Mouse (Mus musculus): ENCODE results near the gene Wdr86. TPM values are rescaled to one million over a fixed set of nuclear protein-coding genes. Genes with fewer than 3 reads are reported as not detected.

Gene Wdr86
- polyA plus RNA-seq, 1 experiment from 2014 or later = 6.4 TPM

DNA sequence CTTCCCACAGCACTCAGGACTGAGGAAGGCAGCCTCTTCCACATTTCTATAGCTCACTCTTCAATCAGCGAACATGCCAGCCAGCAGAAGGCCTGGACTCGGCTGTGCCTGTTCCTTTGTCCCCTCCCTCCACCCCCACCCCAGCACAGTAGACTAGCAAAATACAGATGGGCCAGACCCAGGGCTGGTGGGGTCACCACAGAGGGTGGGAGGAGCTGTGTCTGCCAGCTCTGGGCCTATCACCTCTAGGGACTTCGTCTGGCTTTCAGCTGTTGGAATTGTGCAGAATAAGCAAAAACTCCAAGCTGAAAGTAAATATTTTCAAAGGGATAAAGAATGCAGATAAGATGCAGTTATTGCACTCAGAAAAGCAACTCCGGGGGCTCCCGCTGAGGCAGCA, 5.7 kb downstream of the Wdr86 start:
- WGBS = 58% methylated on average over 5 of the region's 5 CpGs
- no peak overlapping the region for H3K9ac ChIP-seq (ENCODE audit: low read length)
- DNase-seq (ENCODE audit: low spot score) = no peak
- H3K27ac ChIP-seq (ENCODE audit: low read depth, low read length) = peak overlapping the region; percentile 39; the same call in 1 of the 2 replicates
- no peak overlapping the region for H3K4me3 ChIP-seq (ENCODE audit: low read depth, low read length)
- no peaks in the 10 kb centered on the region for H3K9me3 ChIP-seq (replicated peaks; ENCODE audit: control insufficient read depth, low read length)
- no peaks in the 10 kb centered on the region for H3K36me3 ChIP-seq (ENCODE audit: control insufficient read depth, insufficient read depth, low read length)
- peaks cover under 1% of the 10 kb centered on the region for H3K4me1 ChIP-seq (ENCODE audit: control insufficient read depth, insufficient read depth, low read length)
- H3K4me2 ChIP-seq (ENCODE audit: low read length) = no peak overlapping the region
- ATAC-seq = 0 out of 2 replicates have a peak, but pooled peaks have one; percentile 26
- H3K27me3 ChIP-seq (replicated peaks; ENCODE audit: control insufficient read depth, insufficient read depth, low read length) = peaks cover 7% of the 10 kb centered on the region

DNA sequence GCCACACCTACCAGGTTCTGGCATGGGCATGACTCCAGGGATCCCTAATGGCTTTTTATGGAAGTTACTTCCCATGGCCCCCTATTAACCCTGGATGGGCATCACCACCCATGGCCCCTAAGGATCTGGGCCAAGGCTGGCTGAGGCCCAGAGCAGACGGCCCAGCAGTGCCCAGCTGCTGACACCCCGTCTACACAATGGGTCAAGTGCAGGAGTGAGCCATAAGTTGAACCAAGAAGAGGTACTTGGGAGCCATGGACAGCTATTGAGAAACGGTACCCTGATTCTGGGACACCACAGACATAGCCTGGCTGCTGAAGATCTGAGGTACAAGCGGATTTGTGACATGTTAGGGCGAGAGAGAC, 6.3 kb downstream of the Wdr86 start:
- Histone ChIP-seq H3K27ac (ENCODE audit: low read depth, low read length) (peak overlapping the region; percentile 27; the same call in 1 of the 2 replicates), H3K9me3 (replicated peaks; ENCODE audit: control insufficient read depth, low read length) (no peaks in the 10 kb centered on the region), H3K4me2 (ENCODE audit: low read length) (no peak overlapping the region), H3K4me1 (ENCODE audit: control insufficient read depth, insufficient read depth, low read length) (no peaks in the 10 kb centered on the region), H3K9ac (ENCODE audit: low read length) (no peak overlapping the region), H3K36me3 (ENCODE audit: control insufficient read depth, insufficient read depth, low read length) (no peaks in the 10 kb centered on the region), H3K27me3 (replicated peaks; ENCODE audit: control insufficient read depth, insufficient read depth, low read length) (peaks cover 2% of the 10 kb centered on the region), H3K4me3 (ENCODE audit: low read depth, low read length) (no peak overlapping the region)
- ATAC-seq (no peak), DNase-seq (ENCODE audit: low spot score) (no peak)
- 82% methylated on average over 5 of the region's 5 CpGs for WGBS

DNA sequence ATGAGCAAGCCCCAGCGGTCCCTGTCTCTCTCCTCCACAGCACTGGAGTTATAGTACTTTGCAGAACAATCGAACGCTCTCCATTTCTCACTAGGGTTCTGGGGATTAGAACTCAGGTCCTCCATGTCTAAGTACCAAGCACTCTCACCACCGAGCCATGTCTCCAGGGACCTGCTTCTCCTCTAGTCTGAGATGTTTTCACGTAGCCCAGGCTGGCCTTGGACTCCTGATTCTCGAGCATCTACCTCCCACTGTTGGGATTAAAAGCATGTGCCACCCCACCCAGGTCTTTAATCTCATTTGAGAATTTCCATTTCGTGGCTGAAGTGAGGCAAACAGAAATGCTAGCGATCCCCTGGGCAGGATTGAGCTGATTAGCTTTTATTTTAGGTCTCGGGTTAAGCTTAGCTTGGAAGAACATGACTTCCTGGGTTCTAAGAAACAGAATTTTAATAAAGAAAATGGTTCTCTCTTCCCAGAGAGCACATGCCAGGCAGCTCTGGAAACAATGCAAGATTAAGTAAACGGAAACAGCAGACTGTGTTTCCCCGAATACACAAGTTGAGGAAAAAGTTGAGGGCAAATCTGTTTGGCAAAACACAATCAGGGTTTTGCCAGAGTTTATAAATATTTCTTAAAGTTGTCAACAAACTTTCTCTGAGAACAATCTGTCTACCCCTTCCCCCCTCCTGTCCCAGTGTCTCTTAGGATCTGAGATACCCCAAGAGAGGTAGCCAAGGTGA, 6.8 kb downstream of the Wdr86 start:
- DNase-seq (ENCODE audit: low spot score) (no peak), ATAC-seq (no peak)
- Histone ChIP-seq H3K27me3 (replicated peaks; ENCODE audit: control insufficient read depth, insufficient read depth, low read length) (no peaks in the 10 kb centered on the region), H3K4me3 (ENCODE audit: low read depth, low read length) (no peak overlapping the region), H3K4me1 (ENCODE audit: control insufficient read depth, insufficient read depth, low read length) (no peaks in the 10 kb centered on the region), H3K9ac (ENCODE audit: low read length) (no peak overlapping the region), H3K36me3 (ENCODE audit: control insufficient read depth, insufficient read depth, low read length) (no peaks in the 10 kb centered on the region), H3K27ac (ENCODE audit: low read depth, low read length) (no peak overlapping the region), H3K4me2 (ENCODE audit: low read length) (no peak overlapping the region), H3K9me3 (replicated peaks; ENCODE audit: control insufficient read depth, low read length) (no peaks in the 10 kb centered on the region)
- WGBS = 63% methylated on average over 11 of the region's 11 CpGs

DNA sequence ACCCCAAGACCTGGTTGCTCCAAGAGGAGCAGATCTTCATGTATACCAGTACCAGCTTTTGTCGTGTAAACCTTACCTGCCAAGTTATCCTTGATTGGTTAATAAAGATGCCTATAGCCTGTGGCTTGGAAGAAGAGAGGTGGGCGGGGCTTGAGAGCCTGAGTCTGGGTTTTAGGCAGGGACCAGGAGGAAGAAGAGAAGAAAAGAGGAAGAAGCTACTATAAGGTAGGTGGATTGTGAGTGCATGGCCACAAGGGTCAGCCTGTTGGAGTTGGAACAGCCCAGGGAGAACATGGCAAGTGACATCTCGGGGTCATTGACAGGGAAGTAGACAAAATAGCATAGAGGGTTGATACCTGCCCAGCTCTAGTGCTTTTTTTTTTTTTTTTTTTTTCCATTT, 10.7 kb downstream of the Wdr86 start:
- H3K36me3 ChIP-seq (ENCODE audit: control insufficient read depth, insufficient read depth, low read length) = no peaks in the 10 kb centered on the region
- DNase-seq (ENCODE audit: low spot score) = no peak
- H3K9me3 ChIP-seq (replicated peaks; ENCODE audit: control insufficient read depth, low read length) = no peaks in the 10 kb centered on the region
- H3K4me1 ChIP-seq (ENCODE audit: control insufficient read depth, insufficient read depth, low read length) = no peaks in the 10 kb centered on the region
- H3K27ac ChIP-seq (ENCODE audit: low read depth, low read length) = no peak overlapping the region
- no peak for ATAC-seq
- no peak overlapping the region for H3K4me3 ChIP-seq (ENCODE audit: low read depth, low read length)
- H3K4me2 ChIP-seq (ENCODE audit: low read length) = no peak overlapping the region
- no peak overlapping the region for H3K9ac ChIP-seq (ENCODE audit: low read length)
- H3K27me3 ChIP-seq (replicated peaks; ENCODE audit: control insufficient read depth, insufficient read depth, low read length) = no peaks in the 10 kb centered on the region
- WGBS = 81% methylated on average over 3 of the region's 3 CpGs

DNA sequence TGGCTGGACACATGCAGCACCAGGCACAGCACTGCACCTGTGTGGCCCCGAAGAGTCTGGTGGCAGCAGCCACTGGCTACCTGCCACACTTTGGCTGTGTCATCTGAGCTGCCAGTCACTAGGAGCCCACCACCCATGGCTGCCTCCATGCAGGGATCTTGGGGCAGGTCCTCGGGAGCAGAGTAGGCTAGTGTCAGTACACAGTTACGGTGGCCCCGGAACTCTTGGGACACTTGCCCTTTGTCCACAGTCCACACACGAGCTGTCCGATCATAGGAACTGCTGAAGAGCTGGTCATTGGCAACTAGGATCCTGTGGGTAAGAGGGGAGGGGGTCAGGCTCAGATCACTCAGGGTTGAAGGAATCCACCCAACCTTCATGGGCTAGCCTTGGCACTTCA, 12.5 kb downstream of the Wdr86 start:
- no peaks in the 10 kb centered on the region for H3K36me3 ChIP-seq (ENCODE audit: control insufficient read depth, insufficient read depth, low read length)
- no peaks in the 10 kb centered on the region for H3K9me3 ChIP-seq (replicated peaks; ENCODE audit: control insufficient read depth, low read length)
- DNase-seq (ENCODE audit: low spot score) (no peak), ATAC-seq (no peak)
- WGBS = 91% methylated on average over 6 of the region's 6 CpGs
- H3K9ac ChIP-seq (ENCODE audit: low read length) = no peak overlapping the region
- no peak overlapping the region for H3K4me2 ChIP-seq (ENCODE audit: low read length)
- no peaks in the 10 kb centered on the region for H3K4me1 ChIP-seq (ENCODE audit: control insufficient read depth, insufficient read depth, low read length)
- H3K4me3 ChIP-seq (ENCODE audit: low read depth, low read length) = no peak overlapping the region
- no peaks in the 10 kb centered on the region for H3K27me3 ChIP-seq (replicated peaks; ENCODE audit: control insufficient read depth, insufficient read depth, low read length)
- H3K27ac ChIP-seq (ENCODE audit: low read depth, low read length) = no peak overlapping the region

DNA sequence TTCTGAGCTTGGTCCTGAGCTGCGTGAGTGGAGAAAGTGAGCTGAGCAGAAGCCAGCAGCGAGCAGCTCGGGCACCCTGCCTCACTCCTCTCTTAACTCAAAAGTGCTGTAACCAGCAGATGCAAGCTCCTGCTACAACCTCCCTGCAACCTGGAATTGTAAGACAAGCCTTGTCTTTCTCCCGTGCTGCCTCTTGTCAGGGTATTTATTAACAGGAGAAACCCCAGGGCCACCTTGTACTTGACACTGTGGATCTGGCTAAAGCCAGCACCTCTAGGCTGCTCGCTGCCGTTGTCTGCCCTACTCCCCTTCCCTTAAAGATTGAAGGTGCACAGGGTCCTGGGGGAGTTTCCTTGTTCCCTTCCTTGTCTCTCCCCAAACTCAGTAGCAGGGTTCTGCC, 16.5 kb downstream of the Wdr86 start:
- H3K27me3 ChIP-seq (replicated peaks; ENCODE audit: control insufficient read depth, insufficient read depth, low read length) = no peaks in the 10 kb centered on the region
- 86% methylated on average over 6 of the region's 6 CpGs for WGBS

DNA sequence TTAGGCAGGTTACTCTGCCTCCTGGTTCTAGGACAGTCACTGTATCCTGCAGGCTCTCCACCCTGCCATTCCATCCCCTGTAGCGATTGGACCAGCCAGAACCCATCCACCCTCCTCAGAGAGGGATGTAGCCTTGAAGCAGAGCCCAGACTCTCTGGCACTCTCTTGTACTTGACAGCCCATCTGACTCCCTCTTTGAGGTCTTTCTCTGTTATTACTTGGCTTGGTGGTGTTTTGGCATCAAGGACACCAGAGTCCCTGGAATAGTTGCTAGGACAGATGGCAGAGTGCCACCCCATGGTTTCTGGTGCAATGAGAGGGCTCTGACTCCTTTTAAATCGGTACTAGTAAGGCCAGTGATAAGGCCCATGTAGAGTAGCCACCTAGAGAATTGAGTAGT, 17.3 kb downstream of the Wdr86 start:
- H3K4me3 ChIP-seq (ENCODE audit: low read depth, low read length) = no peak overlapping the region
- H3K27ac ChIP-seq (ENCODE audit: low read depth, low read length) = no peak overlapping the region
- no peaks in the 10 kb centered on the region for H3K4me1 ChIP-seq (ENCODE audit: control insufficient read depth, insufficient read depth, low read length)
- no peaks in the 10 kb centered on the region for H3K9me3 ChIP-seq (replicated peaks; ENCODE audit: control insufficient read depth, low read length)
- DNase-seq (ENCODE audit: low spot score) = peak; percentile 36
- no peak overlapping the region for H3K4me2 ChIP-seq (ENCODE audit: low read length)
- H3K27me3 ChIP-seq (replicated peaks; ENCODE audit: control insufficient read depth, insufficient read depth, low read length) = no peaks in the 10 kb centered on the region
- H3K36me3 ChIP-seq (ENCODE audit: control insufficient read depth, insufficient read depth, low read length) = peaks cover 28% of the 10 kb centered on the region
- H3K9ac ChIP-seq (ENCODE audit: low read length) = no peak overlapping the region
- no peak for ATAC-seq
- whole genome bisulfite sequencing = 77% methylated on average over 2 of the region's 2 CpGs

More for the DNA sequence above, 16.5 kb downstream of the Wdr86 start:
- no peak for ATAC-seq
- H3K9ac ChIP-seq (ENCODE audit: low read length) = no peak overlapping the region
- H3K4me3 ChIP-seq (ENCODE audit: low read depth, low read length) = no peak overlapping the region
- no peaks in the 10 kb centered on the region for H3K9me3 ChIP-seq (replicated peaks; ENCODE audit: control insufficient read depth, low read length)
- H3K27ac ChIP-seq (ENCODE audit: low read depth, low read length) = no peak overlapping the region
- no peak overlapping the region for H3K4me2 ChIP-seq (ENCODE audit: low read length)
- H3K36me3 ChIP-seq (ENCODE audit: control insufficient read depth, insufficient read depth, low read length) = peaks cover 20% of the 10 kb centered on the region
- H3K4me1 ChIP-seq (ENCODE audit: control insufficient read depth, insufficient read depth, low read length) = no peaks in the 10 kb centered on the region
- no peak for DNase-seq (ENCODE audit: low spot score)

DNA sequence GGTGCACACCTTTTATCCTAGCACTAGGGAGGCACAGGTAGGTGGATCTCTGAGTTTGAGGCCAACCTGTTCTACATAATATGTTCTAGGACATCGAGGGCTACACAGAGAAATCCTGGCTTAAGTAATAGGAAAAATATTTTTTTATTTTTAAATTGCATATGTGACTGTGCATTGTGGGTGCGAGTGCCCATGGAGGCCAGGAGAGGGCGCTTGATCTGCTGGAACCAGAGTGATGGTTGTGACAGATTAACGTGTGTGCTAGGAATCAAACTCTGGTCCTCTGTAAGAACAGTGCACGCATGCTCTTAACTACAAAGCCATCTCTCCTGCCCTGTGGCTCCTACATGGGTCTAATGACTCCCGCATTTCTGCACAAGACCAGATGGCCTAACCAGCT, 18.9 kb downstream of the Wdr86 start:
- no peak overlapping the region for H3K9ac ChIP-seq (ENCODE audit: low read length)
- H3K27ac ChIP-seq (ENCODE audit: low read depth, low read length) = no peak overlapping the region
- peaks cover 44% of the 10 kb centered on the region for H3K36me3 ChIP-seq (ENCODE audit: control insufficient read depth, insufficient read depth, low read length)
- DNase-seq (ENCODE audit: low spot score) = no peak
- no peaks in the 10 kb centered on the region for H3K4me1 ChIP-seq (ENCODE audit: control insufficient read depth, insufficient read depth, low read length)
- ATAC-seq = no peak
- H3K27me3 ChIP-seq (replicated peaks; ENCODE audit: control insufficient read depth, insufficient read depth, low read length) = no peaks in the 10 kb centered on the region
- no peak overlapping the region for H3K4me3 ChIP-seq (ENCODE audit: low read depth, low read length)
- 94% methylated on average over 6 of the region's 6 CpGs for WGBS
- H3K9me3 ChIP-seq (replicated peaks; ENCODE audit: control insufficient read depth, low read length) = no peaks in the 10 kb centered on the region
- no peak overlapping the region for H3K4me2 ChIP-seq (ENCODE audit: low read length)

DNA sequence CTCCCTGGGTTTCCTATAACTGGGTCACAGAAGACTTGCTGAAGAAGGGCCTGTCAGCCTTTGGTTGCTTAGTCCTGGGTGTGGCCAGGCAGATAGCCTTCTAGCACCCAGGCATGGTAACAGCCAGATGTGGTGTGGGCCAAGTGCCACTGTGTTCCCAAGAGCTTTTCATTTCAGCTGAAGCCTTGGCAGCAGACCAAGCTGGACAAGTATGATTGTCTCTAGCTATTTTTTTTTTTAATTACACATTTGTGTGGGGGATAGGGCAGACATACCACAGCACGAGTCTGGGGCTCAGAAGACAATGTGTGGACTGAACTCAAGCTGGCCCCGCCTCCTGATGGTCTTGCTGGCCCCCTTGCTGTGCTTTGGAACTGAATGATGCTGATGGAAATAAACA, 20.6 kb downstream of the Wdr86 start:
- Histone ChIP-seq H3K36me3 (ENCODE audit: control insufficient read depth, insufficient read depth, low read length) (peaks cover 60% of the 10 kb centered on the region), H3K4me2 (ENCODE audit: low read length) (no peak overlapping the region), H3K27me3 (replicated peaks; ENCODE audit: control insufficient read depth, insufficient read depth, low read length) (no peaks in the 10 kb centered on the region), H3K9ac (ENCODE audit: low read length) (no peak overlapping the region), H3K4me3 (ENCODE audit: low read depth, low read length) (no peak overlapping the region), H3K27ac (ENCODE audit: low read depth, low read length) (no peak overlapping the region), H3K9me3 (replicated peaks; ENCODE audit: control insufficient read depth, low read length) (no peaks in the 10 kb centered on the region), H3K4me1 (ENCODE audit: control insufficient read depth, insufficient read depth, low read length) (no peaks in the 10 kb centered on the region)
- 52% methylated on average over 2 of the region's 2 CpGs for WGBS
- DNase-seq (ENCODE audit: low spot score) = no peak
- no peak for ATAC-seq

Data from forebrain, embryonic 14.5 days (tissue).